Mouse (Mus musculus) forebrain, embryonic 15.5 days (tissue): ENCODE data around the gene Mgea5. TPM values are rescaled to one million over a fixed set of nuclear protein-coding genes. Genes with fewer than 3 reads are reported as not detected.

Experiments used
- ATAC-seq: fragments of 200-750 bp; cut with Nextera tagmentation; replicated peaks from 2 replicates; pipeline ENCODE4 v1.8.0; 2017; ENCODE audit warnings: mild to moderate bottlenecking, moderate TSS enrichment, moderate library complexity
- H3K27ac ChIP-seq: fragments of 300-500 bp; sonication (generic); replicated peaks from 2 replicates; pipeline ENCODE4 v1.5.1; 2015; ENCODE audit warnings: mild to moderate bottlenecking, inconsistent platforms
- H3K27me3 ChIP-seq: fragments of 300-500 bp; sonication (generic); 2 replicates; pipeline ENCODE4 v1.6.1; 2015; ENCODE audit warnings: inconsistent platforms
- H3K36me3 ChIP-seq: fragments of 300-500 bp; sonication (generic); 2 replicates; pipeline ENCODE4 v1.6.1; 2015; ENCODE audit warnings: mild to moderate bottlenecking, inconsistent platforms
- H3K4me1 ChIP-seq: fragments of 300-500 bp; sonication (generic); 2 replicates; pipeline ENCODE4 v1.6.1; 2015; ENCODE audit warnings: inconsistent platforms
- H3K4me2 ChIP-seq: fragments of 300-500 bp; sonication (generic); replicated peaks from 2 replicates; pipeline ENCODE4 v1.6.1; 2015; ENCODE audit warnings: mild to moderate bottlenecking, inconsistent platforms
- H3K4me3 ChIP-seq: fragments of 300-500 bp; sonication (generic); 2 replicates; pipeline ENCODE4 v1.5.1; 2015; ENCODE audit warnings: mild to moderate bottlenecking, inconsistent platforms
- H3K9ac ChIP-seq: fragments of 300-500 bp; sonication (generic); replicated peaks from 2 replicates; pipeline ENCODE4 v1.6.1; 2015; ENCODE audit warnings: mild to moderate bottlenecking, inconsistent platforms
- H3K9me3 ChIP-seq: fragments of 300-500 bp; sonication (generic); 2 replicates; pipeline ENCODE4 v1.6.1; 2016; ENCODE audit warnings: inconsistent platforms
- WGBS: fragments of 180-500 bp; shearing (Covaris S2); methylation state at CpG from one replicate; pipeline ENCODE4 v1.1.7; 2015; ENCODE audit warnings: mixed read lengths; 5-methylcytosine and 5-hydroxymethylcytosine counted together
- polyA plus RNA-seq: library from polyadenylated mRNA; unstranded; fragments of >200 nt; fragmentation: Nextera tagmentation; extraction: Ambion mirVana; gene quantifications from 2 replicates; pipeline ENCODE4 v1.2.1, GENCODE M21; 2015

The Mgea5 gene
- polyA plus RNA-seq: 93.6 and 94.5 TPM in 2 replicates

DNA sequence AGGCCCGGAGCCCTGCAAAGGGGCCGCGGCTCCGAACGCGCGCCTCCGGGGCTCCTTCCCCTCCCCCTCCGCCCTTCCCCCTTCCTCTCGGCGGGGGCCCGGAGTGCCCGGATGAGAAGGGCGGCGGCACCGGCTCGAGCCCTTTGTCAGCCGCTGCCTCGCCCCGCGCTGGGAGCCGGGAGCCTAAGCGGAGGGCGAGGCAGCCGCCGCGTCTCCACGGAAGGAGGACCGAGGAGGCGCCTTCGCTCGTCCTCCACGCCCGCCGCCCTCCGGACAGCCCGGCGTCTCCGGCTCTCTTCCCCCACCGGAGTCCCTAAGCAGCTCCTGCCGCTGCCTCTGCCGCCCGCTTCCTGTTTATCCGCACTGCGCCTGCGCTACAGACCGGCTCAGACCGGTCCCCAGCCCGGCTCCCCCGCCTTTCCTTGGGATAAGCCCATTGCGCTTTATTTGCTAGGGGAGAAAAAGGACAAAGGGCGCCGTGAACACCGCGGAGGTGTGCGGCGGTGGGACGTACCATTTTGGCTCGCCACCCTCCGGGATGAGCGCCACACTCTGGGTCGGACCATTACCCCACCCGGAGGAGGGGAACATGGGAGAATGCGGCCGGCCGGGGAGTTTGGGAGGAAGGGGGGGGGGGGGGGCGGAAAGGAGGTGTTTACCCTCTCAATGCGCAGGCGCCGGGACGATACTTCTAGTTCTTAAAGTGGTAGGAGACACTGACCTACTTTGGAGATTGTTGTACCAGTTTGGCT, at the start of gene Mgea5:
Gene Mgea5, minus strand, starts transcription at position 657 of the 752 bp plus-strand sequence.
- H3K9me3 ChIP-seq: no peaks in the 10 kb centered on the region
- H3K4me3 ChIP-seq: peak within 1 kb of the TSS; percentile 67
- H3K27me3 ChIP-seq: no peaks in the 10 kb centered on the region
- peak within 1 kb of the TSS; percentile 98 for H3K27ac ChIP-seq
- H3K4me1 ChIP-seq: peaks cover 43% of the 10 kb centered on the region
- ATAC-seq: peak; percentile 97
- peak within 1 kb of the TSS; percentile 69 for H3K4me2 ChIP-seq
- WGBS: under 1% methylated on average over 70 of the region's 71 CpGs
- H3K9ac ChIP-seq: peak within 1 kb of the TSS; percentile 88
- peaks cover 11% of the 10 kb centered on the region for H3K36me3 ChIP-seq

GRCm38 (mm10) chr19:45830679-45831078, 47.0 kb upstream of the Mgea5 start:
- no peak overlapping the region for H3K27ac ChIP-seq
- 75% methylated on average over 2 of the region's 2 CpGs for WGBS
- ATAC-seq: no peak
- no peak overlapping the region for H3K4me3 ChIP-seq
- H3K9me3 ChIP-seq: no peaks in the 10 kb centered on the region
- 0 out of 2 replicates have a peak, but pooled peaks cover 3% of the 10 kb centered on the region for H3K36me3 ChIP-seq
- no peaks in the 10 kb centered on the region for H3K27me3 ChIP-seq
- no peaks in the 10 kb centered on the region for H3K4me1 ChIP-seq
- no peak overlapping the region for H3K4me2 ChIP-seq
- H3K9ac ChIP-seq: no peak overlapping the region

DNA sequence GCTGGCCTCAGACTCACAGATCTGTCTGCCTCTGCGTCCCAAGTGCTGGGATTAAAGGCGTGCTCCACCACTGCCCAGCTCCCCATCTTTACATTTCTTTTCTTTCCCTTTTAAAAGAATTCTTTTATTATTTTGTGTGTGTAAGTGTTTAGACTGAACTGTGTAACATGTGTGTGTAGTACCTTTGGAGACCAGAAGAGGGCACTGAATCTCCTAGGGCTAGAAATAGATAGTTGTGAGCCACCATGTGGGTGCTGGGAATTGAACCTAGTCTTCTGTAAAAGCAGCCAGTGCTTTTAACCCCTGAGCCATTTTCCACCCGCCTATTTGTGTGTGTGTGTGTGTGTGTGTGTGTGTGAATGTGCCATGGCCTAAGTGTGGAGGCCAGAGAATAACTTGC, 44.1 kb upstream of the Mgea5 start:
- H3K4me2 ChIP-seq: no peak overlapping the region
- no peak for ATAC-seq
- no peak overlapping the region for H3K27ac ChIP-seq
- 0 out of 2 replicates have a peak, but pooled peaks cover 3% of the 10 kb centered on the region for H3K36me3 ChIP-seq
- no peaks in the 10 kb centered on the region for H3K27me3 ChIP-seq
- 97% methylated on average over 3 of the region's 3 CpGs for WGBS
- H3K4me3 ChIP-seq: no peak overlapping the region
- no peaks in the 10 kb centered on the region for H3K9me3 ChIP-seq
- no peak overlapping the region for H3K9ac ChIP-seq
- H3K4me1 ChIP-seq: no peaks in the 10 kb centered on the region

DNA sequence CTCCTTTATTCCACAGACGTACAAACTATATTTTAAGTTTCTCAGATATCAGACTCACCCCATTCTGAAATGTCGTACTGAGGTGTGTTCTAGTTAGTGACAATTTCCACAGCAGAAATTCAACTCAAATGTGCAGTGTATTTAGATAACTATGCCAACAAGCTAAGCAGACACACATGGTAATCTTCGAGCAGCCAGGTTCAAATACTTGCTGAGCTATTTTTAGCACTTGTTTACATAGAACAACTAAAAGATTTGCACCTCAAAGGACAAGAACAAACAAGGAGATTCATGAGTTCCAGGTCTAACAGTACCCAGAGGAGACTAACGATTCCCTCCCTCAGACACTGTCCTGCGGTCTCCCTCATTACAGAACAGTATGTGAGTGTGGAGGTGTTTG, 43.5 kb upstream of the Mgea5 start:
- H3K27me3 ChIP-seq: no peaks in the 10 kb centered on the region
- no peak for ATAC-seq
- 65% methylated on average over 5 of the region's 5 CpGs for WGBS

DNA sequence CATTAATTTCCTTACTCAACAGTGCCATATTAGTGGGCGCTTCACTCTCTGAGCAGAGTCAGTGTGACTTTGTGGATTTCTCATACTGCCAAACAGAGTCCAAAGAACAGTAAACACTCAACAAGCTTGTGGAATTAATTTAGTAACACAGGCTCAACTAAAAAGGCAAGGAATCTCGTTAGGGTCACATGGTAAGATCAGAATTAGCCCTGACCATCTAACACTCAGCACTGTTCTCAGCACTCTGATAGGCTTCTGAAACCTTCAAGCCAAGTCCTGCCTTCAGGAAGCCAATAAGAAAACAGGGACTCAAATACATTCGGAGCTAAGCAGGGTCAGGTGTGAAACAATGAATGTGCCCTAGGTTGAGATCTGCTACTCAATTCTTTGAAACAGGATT, 42.5 kb upstream of the Mgea5 start:
- WGBS: 75% methylated on average over 3 of the region's 3 CpGs
- Histone ChIP-seq H3K4me3 (no peak overlapping the region), H3K27ac (no peak overlapping the region), H3K9ac (no peak overlapping the region), H3K4me2 (no peak overlapping the region), H3K36me3 (0 out of 2 replicates have a peak, but pooled peaks cover 3% of the 10 kb centered on the region), H3K9me3 (no peaks in the 10 kb centered on the region), H3K4me1 (peaks cover 9% of the 10 kb centered on the region), H3K27me3 (no peaks in the 10 kb centered on the region)
- no peak for ATAC-seq

More for the DNA sequence above, 43.5 kb upstream of the Mgea5 start:
- Histone ChIP-seq H3K36me3 (0 out of 2 replicates have a peak, but pooled peaks cover 3% of the 10 kb centered on the region), H3K9me3 (no peaks in the 10 kb centered on the region), H3K4me2 (no peak overlapping the region), H3K27ac (no peak overlapping the region), H3K4me3 (no peak overlapping the region), H3K9ac (no peak overlapping the region), H3K4me1 (peaks cover 2% of the 10 kb centered on the region)

- Histone ChIP-seq H3K27ac (peak overlapping the region; percentile 28; the same call in 1 of the 2 replicates), H3K9ac (no peak overlapping the region), H3K4me1 (peaks cover 12% of the 10 kb centered on the region), H3K4me3 (no peak overlapping the region), H3K9me3 (no peaks in the 10 kb centered on the region), H3K36me3 (no peaks in the 10 kb centered on the region; the same call in 1 of the 2 replicates), H3K27me3 (no peaks in the 10 kb centered on the region), H3K4me2 (no peak overlapping the region)
- 37% methylated on average over 5 of the region's 5 CpGs for WGBS
- ATAC-seq: 0 out of 2 replicates have a peak, but pooled peaks have one; percentile 61
Observed at GRCm38 (mm10) chr19:45821832-45822231, 38.2 kb upstream of the Mgea5 start.

DNA sequence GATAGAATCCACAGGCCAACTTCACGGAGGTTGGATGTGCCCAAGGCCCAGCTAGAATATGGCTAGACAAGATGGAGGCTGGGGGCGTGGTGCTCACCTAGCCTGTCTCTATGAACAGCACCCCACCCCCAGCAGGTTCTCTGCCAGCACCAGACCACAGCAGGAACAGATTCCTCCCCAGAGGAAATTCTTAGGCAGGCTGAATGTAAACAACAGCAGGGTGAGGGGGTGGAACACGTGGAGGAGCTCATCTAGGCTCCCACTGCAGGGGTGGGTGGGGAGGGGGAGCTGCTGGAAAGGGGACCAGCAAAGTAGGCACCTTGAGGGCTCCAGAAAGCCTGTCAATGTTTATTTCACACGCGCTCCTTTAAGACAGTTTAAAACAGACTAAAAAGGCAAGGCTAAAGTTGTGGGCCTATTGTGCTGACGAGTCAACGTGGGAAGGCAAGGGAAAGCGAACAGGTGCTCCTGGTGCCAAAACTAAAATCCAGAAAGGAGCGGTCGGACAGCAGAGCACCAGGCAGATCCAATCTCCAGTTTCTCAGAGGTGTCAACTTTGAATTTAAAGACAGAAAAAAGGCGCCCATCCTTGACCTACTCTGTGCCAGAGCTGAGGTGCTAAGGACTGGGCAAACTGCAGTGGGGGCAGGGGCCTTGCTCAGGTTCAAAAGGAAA, 34.3 kb upstream of the Mgea5 start:
- 68% methylated on average over 11 of the region's 11 CpGs for WGBS
- no peak overlapping the region for H3K9ac ChIP-seq
- no peak overlapping the region for H3K4me2 ChIP-seq
- no peaks in the 10 kb centered on the region for H3K27me3 ChIP-seq
- no peak overlapping the region for H3K27ac ChIP-seq
- H3K4me1 ChIP-seq: peaks cover 40% of the 10 kb centered on the region
- no peak overlapping the region for H3K4me3 ChIP-seq
- no peak for ATAC-seq
- no peaks in the 10 kb centered on the region for H3K9me3 ChIP-seq
- H3K36me3 ChIP-seq: no peaks in the 10 kb centered on the region; the same call in 1 of the 2 replicates

DNA sequence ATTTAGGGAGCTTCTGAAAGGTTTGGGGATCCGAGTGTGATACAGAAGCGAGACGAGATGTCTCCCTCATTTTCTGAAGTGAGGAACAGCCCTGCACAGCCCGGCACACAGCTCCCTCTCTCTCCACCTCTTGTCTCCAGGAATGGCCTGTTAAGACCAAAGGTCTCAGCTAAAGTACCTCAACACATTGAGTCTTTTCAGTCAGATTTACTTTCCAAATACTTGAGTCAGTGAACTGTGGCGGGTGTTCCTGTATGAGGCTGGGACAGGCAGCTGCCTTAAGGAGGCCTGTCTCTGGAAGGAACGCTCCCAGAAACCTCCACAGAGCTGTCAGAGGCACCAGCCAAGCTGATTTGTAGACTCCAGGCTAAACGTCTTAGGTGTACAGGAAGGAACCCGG, 33.1 kb upstream of the Mgea5 start:
- Histone ChIP-seq H3K4me1 (peaks cover 46% of the 10 kb centered on the region), H3K4me2 (no peak overlapping the region), H3K36me3 (no peaks in the 10 kb centered on the region; the same call in 1 of the 2 replicates), H3K4me3 (no peak overlapping the region), H3K9ac (no peak overlapping the region), H3K27me3 (no peaks in the 10 kb centered on the region), H3K9me3 (no peaks in the 10 kb centered on the region), H3K27ac (no peak overlapping the region)
- 17% methylated on average over 8 of the region's 8 CpGs for WGBS
- ATAC-seq: no peak

DNA sequence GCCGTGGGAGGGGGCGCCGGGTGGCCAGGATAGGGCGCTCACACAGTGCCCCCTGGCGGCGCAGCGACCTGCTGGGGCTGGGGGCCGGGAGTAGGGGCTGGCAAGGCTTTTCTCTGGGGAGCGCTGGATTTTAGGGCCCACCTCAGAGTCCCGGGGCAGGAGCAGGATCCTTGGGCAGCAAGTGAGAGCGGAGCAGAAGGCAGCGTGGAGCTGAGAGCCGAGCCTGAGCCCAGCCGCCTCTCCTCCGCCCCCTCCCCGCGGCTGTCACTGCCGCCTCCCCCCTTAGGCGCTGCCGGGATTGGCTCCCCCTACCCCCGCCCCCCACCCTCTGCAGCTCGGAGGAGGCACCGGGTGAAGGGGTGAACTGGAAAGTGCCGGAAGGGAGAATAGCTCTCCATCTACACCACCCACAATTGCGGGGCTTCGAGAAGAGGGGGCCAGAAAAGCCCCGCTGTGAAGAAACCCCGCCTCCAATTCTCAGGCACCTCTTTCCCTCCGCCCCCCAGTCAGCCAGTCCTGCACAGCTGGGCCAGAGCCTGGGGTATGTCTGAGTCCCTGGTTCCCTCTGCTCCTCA, 32.3 kb upstream of the Mgea5 start, which contains the start of gene Kcnip2:
Gene Kcnip2, minus strand, starts transcription at position 231 of the 575 bp plus-strand sequence.
- Histone ChIP-seq H3K9me3 (no peaks in the 10 kb centered on the region), H3K4me3 (peak within 1 kb of the TSS; percentile 45), H3K4me1 (peaks cover 42% of the 10 kb centered on the region), H3K4me2 (peak within 1 kb of the TSS; percentile 87), H3K36me3 (no peaks in the 10 kb centered on the region; the same call in 1 of the 2 replicates), H3K9ac (peak within 1 kb of the TSS; percentile 54), H3K27ac (peak within 1 kb of the TSS; percentile 24; the same call in 1 of the 2 replicates), H3K27me3 (no peaks in the 10 kb centered on the region)
- ATAC-seq: peak; percentile 62
- WGBS: under 1% methylated on average over 26 of the region's 29 CpGs

GRCm38 (mm10) chr19:45815170-45815569, 31.5 kb upstream of the Mgea5 start:
- 64% methylated on average over 10 of the region's 10 CpGs for WGBS
- Histone ChIP-seq H3K4me1 (peaks cover 42% of the 10 kb centered on the region), H3K27me3 (no peaks in the 10 kb centered on the region), H3K36me3 (no peaks in the 10 kb centered on the region; the same call in 1 of the 2 replicates), H3K4me3 (peak overlapping the region; percentile 45), H3K4me2 (peak overlapping the region; percentile 87), H3K9me3 (no peaks in the 10 kb centered on the region), H3K9ac (peak overlapping the region; percentile 54), H3K27ac (no peak overlapping the region)
- ATAC-seq: 0 out of 2 replicates have a peak, but pooled peaks have one; percentile 11

DNA sequence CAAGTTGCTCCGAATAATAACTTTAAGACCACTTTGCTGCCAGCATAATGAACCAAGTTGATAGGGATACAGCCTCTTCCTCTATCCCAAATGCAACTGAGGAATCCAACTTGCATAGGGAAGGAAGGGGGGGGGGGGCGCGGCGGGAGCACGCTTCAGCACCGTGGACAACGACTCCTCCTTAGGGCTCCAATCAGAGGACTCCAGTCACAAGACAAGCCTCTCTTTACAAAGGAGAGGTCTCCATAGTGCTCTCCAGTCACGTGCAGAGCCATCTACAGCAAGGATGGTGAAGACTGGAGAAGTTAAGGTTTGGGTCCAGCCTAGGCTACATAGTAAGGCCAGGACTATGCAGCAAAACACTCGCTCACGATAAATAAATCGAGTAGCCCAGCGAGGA, 30.2 kb upstream of the Mgea5 start:
- H3K4me3 ChIP-seq: no peak overlapping the region
- ATAC-seq: 0 out of 2 replicates have a peak, but pooled peaks have one; percentile 12
- H3K4me2 ChIP-seq: no peak overlapping the region
- no peaks in the 10 kb centered on the region; the same call in 1 of the 2 replicates for H3K36me3 ChIP-seq
- WGBS: 12% methylated on average over 12 of the region's 12 CpGs
- no peaks in the 10 kb centered on the region for H3K27me3 ChIP-seq
- peaks cover 42% of the 10 kb centered on the region for H3K4me1 ChIP-seq
- no peak overlapping the region for H3K27ac ChIP-seq
- H3K9ac ChIP-seq: no peak overlapping the region
- H3K9me3 ChIP-seq: no peaks in the 10 kb centered on the region
